Mouse (Mus musculus) hindbrain, embryonic 15.5 days (tissue): ENCODE data around the gene Npcd. TPM values are rescaled to one million over a fixed set of nuclear protein-coding genes. Genes with fewer than 3 reads are reported as not detected.

ENCODE experiments used
- ATAC-seq: fragments of 200-750 bp; cut with Nextera tagmentation; 2 replicates; pipeline ENCODE4 v1.8.0; 2017; ENCODE audit warnings: low read depth, moderate number of reproducible peaks, moderate TSS enrichment; ENCODE audit not compliant: low FRiP score
- H3K27ac ChIP-seq: fragments of 300-500 bp; sonication (generic); replicated peaks from 2 replicates; pipeline ENCODE4 v1.5.1; 2015; ENCODE audit warnings: mild to moderate bottlenecking, inconsistent platforms
- H3K27me3 ChIP-seq: fragments of 300-500 bp; sonication (generic); 2 replicates; pipeline ENCODE4 v1.6.1; 2015; ENCODE audit warnings: control low read depth, inconsistent platforms
- H3K36me3 ChIP-seq: fragments of 300-500 bp; sonication (generic); 2 replicates; pipeline ENCODE4 v1.6.1; 2015; ENCODE audit warnings: control low read depth, inconsistent platforms
- H3K4me1 ChIP-seq: fragments of 300-500 bp; sonication (generic); replicated peaks from 2 replicates; pipeline ENCODE4 v1.6.1; 2015; ENCODE audit warnings: control low read depth, inconsistent platforms
- H3K4me2 ChIP-seq: fragments of 300-500 bp; sonication (generic); 2 replicates; pipeline ENCODE4 v1.6.1; 2015; ENCODE audit warnings: moderate library complexity, mild to moderate bottlenecking, inconsistent platforms
- H3K4me3 ChIP-seq: fragments of 300-500 bp; sonication (generic); 2 replicates; pipeline ENCODE4 v1.5.1; 2015; ENCODE audit warnings: mild to moderate bottlenecking, inconsistent platforms
- H3K9ac ChIP-seq: fragments of 300-500 bp; sonication (generic); 2 replicates; pipeline ENCODE4 v1.6.1; 2015; ENCODE audit warnings: inconsistent platforms
- H3K9me3 ChIP-seq: fragments of 300-500 bp; sonication (generic); 2 replicates; pipeline ENCODE4 v1.6.1; 2016; ENCODE audit warnings: control low read depth, inconsistent platforms
- WGBS: fragments of 180-500 bp; shearing (Covaris S2); methylation state at CpG from one replicate; pipeline ENCODE4 v1.1.7; 2015; 5-methylcytosine and 5-hydroxymethylcytosine counted together
- polyA plus RNA-seq: library from polyadenylated mRNA; unstranded; fragments of >200 nt; fragmentation: Nextera tagmentation; extraction: Ambion mirVana; gene quantifications from 2 replicates; pipeline ENCODE4 v1.2.1, GENCODE M21; 2015

Npcd gene
- polyA plus RNA-seq, 1 experiment from 2014 or later = 0.44 TPM

DNA sequence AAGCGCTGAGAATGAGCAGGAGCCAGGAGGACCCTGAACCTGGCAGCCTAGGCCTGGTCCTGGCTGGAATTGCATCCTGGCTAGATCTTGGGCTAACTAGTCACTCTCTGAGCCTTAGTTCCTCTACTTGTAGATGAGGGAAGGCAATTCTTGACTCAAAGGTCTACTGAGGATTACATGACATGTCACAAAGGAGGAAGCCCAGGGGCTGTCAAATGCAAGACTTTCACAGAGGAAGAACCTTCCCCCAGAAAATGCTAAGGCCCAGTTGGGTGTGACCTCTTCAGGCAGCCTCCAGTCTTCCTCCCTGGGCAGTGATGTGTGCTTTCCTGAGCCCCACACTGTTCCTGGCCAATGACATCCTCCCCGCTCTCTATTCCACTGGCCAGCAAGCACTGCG is 76.9 kb downstream of the Npcd start:
- peaks cover 3% of the 10 kb centered on the region; the same call in 1 of the 2 replicates for H3K4me1 ChIP-seq
- no peaks in the 10 kb centered on the region for H3K9me3 ChIP-seq
- WGBS = 94% methylated on average over 3 of the region's 3 CpGs
- H3K4me2 ChIP-seq = no peak overlapping the region
- H3K4me3 ChIP-seq = no peak overlapping the region
- H3K9ac ChIP-seq = no peak overlapping the region
- no peak overlapping the region for H3K27ac ChIP-seq
- H3K27me3 ChIP-seq = no peaks in the 10 kb centered on the region
- H3K36me3 ChIP-seq = peaks cover 4% of the 10 kb centered on the region; the same call in 1 of the 2 replicates
- ATAC-seq = no peak

DNA sequence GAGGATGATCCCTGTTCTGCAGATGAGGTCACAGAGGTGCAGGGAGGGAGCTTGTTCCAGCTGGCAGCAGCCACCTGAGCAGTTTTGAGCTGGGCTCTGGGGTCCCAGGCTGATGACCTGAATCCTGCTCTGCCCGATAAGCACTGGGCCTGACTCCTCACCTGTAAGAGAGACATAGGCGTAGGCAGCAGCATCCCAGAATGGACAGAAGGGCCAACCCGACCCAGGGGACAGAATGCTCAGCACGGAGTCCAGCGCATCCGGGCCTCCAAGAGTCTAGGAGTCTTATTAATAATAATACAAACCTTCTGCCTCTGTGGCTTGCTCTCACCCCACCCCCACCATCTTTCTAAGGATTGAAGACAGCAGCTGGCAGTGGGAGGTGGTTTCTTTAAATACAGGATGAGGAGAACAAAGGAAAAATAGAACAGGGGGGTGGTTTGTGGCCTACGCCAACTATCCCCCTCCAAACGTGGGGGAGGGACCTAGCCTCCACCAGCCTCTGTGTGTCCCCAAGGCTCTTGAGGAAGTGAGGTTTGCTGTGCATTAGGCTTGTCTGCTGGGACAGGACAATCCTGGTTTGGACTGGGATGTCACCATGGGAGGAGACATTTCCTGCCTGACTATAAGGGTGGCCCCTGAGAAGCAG is 77.9 kb downstream of the Npcd start:
- Histone ChIP-seq H3K9me3 (no peaks in the 10 kb centered on the region), H3K27me3 (no peaks in the 10 kb centered on the region), H3K9ac (no peak overlapping the region), H3K4me2 (no peak overlapping the region), H3K4me1 (peaks cover 3% of the 10 kb centered on the region; the same call in 1 of the 2 replicates), H3K36me3 (no peaks in the 10 kb centered on the region), H3K27ac (no peak overlapping the region), H3K4me3 (no peak overlapping the region)
- ATAC-seq = no peak
- WGBS = 58% methylated on average over 8 of the region's 8 CpGs

GRCm38 (mm10) chr15:79755176-79755575 is 78.9 kb downstream of the Npcd start:
- no peaks in the 10 kb centered on the region for H3K9me3 ChIP-seq
- peaks cover 3% of the 10 kb centered on the region; the same call in 1 of the 2 replicates for H3K4me1 ChIP-seq
- no peaks in the 10 kb centered on the region for H3K27me3 ChIP-seq
- no peak overlapping the region for H3K9ac ChIP-seq
- H3K4me2 ChIP-seq = no peak overlapping the region
- no peak overlapping the region for H3K27ac ChIP-seq
- H3K4me3 ChIP-seq = no peak overlapping the region
- ATAC-seq = no peak
- no peaks in the 10 kb centered on the region for H3K36me3 ChIP-seq
- 91% methylated on average over 4 of the region's 4 CpGs for WGBS

- Histone ChIP-seq H3K9me3 (no peaks in the 10 kb centered on the region), H3K4me3 (no peak overlapping the region), H3K27ac (no peak overlapping the region), H3K4me2 (no peak overlapping the region), H3K9ac (no peak overlapping the region), H3K27me3 (no peaks in the 10 kb centered on the region), H3K4me1 (peaks cover 3% of the 10 kb centered on the region; the same call in 1 of the 2 replicates), H3K36me3 (no peaks in the 10 kb centered on the region)
- ATAC-seq = no peak
- 57% methylated on average over 4 of the region's 4 CpGs for WGBS
Observed at GRCm38 (mm10) chr15:79753873-79754272, 80.2 kb downstream of the Npcd start.

DNA sequence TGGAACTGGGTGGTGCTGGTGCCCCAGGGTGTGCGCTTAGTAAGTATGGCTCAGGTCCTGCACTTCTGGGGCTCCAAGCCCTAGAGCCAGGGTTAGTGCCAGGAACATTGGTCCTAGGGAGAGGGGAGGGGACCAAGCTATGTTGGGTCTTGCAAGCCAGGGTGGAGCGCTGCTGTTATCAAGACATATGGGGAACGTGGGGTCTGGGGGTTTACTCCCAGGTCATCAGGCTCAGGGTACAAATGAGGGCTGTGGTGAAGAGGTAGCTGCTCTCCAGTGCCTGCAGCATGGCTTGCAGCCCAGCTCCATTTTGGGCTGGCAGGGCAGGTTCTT is 80.7 kb downstream of the Npcd start:
- Histone ChIP-seq H3K4me2 (no peak overlapping the region), H3K4me1 (peaks cover 3% of the 10 kb centered on the region; the same call in 1 of the 2 replicates), H3K27ac (no peak overlapping the region), H3K4me3 (no peak overlapping the region), H3K27me3 (no peaks in the 10 kb centered on the region), H3K9ac (no peak overlapping the region), H3K9me3 (no peaks in the 10 kb centered on the region), H3K36me3 (no peaks in the 10 kb centered on the region)
- WGBS = 90% methylated on average over 3 of the region's 3 CpGs
- ATAC-seq = peak; percentile 44; the same call in 1 of the 2 replicates

- no peak overlapping the region for H3K4me2 ChIP-seq
- no peaks in the 10 kb centered on the region for H3K36me3 ChIP-seq
- peak; percentile 59; the same call in 1 of the 2 replicates for ATAC-seq
- no peak overlapping the region for H3K9ac ChIP-seq
- H3K4me3 ChIP-seq = no peak overlapping the region
- H3K4me1 ChIP-seq = peaks cover 3% of the 10 kb centered on the region; the same call in 1 of the 2 replicates
- 27% methylated on average over 11 of the region's 11 CpGs for WGBS
- no peaks in the 10 kb centered on the region for H3K9me3 ChIP-seq
- no peak overlapping the region for H3K27ac ChIP-seq
- no peaks in the 10 kb centered on the region for H3K27me3 ChIP-seq
Observed at GRCm38 (mm10) chr15:79752742-79753419, 81.2 kb downstream of the Npcd start.

- Histone ChIP-seq H3K27me3 (no peaks in the 10 kb centered on the region), H3K9me3 (no peaks in the 10 kb centered on the region), H3K27ac (no peak overlapping the region), H3K4me2 (no peak overlapping the region), H3K4me1 (peaks cover 3% of the 10 kb centered on the region; the same call in 1 of the 2 replicates), H3K36me3 (no peaks in the 10 kb centered on the region), H3K9ac (no peak overlapping the region), H3K4me3 (no peak overlapping the region)
- WGBS = 83% methylated on average over 17 of the region's 17 CpGs
- ATAC-seq = no peak
Observed at GRCm38 (mm10) chr15:79751772-79752171, 82.3 kb downstream of the Npcd start.

GRCm38 (mm10) chr15:79750266-79750665 is 83.8 kb downstream of the Npcd start:
- Histone ChIP-seq H3K4me1 (peaks cover 3% of the 10 kb centered on the region; the same call in 1 of the 2 replicates), H3K36me3 (no peaks in the 10 kb centered on the region), H3K9ac (no peak overlapping the region), H3K27ac (no peak overlapping the region), H3K4me3 (no peak overlapping the region), H3K9me3 (no peaks in the 10 kb centered on the region), H3K27me3 (no peaks in the 10 kb centered on the region), H3K4me2 (no peak overlapping the region)
- 90% methylated on average over 8 of the region's 8 CpGs for WGBS
- ATAC-seq = no peak

DNA sequence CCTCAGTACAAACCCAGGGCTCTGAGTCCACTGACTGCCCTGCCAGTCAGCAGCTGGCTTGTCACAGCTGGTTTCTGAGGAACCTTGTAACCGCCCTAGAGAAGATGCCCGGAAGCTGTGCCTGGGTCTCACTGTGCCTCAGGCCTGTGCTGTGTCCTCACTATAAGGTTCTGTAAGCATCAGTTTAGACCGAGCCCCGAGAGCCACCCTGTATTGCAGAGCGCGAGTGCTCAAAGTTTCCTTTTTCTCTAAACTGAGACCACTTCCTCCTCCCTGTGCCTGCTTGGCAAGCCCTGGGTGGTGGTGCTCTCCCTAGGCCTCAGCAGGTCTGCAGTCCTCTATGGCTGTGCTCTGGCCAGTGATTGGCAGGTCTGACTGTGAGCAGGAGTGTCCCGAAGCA is 84.9 kb downstream of the Npcd start:
- H3K27me3 ChIP-seq = no peaks in the 10 kb centered on the region
- ATAC-seq = no peak
- H3K4me3 ChIP-seq = no peak overlapping the region
- no peaks in the 10 kb centered on the region for H3K36me3 ChIP-seq
- no peak overlapping the region for H3K9ac ChIP-seq
- H3K27ac ChIP-seq = no peak overlapping the region
- 92% methylated on average over 7 of the region's 7 CpGs for WGBS
- no peak overlapping the region for H3K4me2 ChIP-seq
- H3K4me1 ChIP-seq = peaks cover 3% of the 10 kb centered on the region; the same call in 1 of the 2 replicates
- H3K9me3 ChIP-seq = no peaks in the 10 kb centered on the region

DNA sequence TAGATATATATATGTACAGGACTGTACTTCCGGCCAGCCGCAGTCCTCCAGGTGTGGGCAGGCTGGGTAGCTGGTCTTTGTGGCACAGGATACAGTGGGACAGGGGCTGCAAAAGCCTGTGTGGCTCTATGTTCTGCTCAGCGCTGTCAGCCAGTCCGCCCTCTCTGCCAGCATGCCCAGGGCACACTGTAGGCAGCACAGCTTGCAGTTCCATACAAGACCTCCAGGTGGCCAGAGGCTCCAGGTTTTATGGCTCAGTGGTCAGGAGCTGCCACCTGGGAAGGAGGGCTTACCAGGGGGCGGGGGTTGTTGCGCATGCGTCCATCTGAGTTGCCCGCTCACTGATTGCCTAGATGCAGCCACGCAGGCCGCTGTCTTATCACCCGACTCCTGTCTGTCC is 86.0 kb downstream of the Npcd start:
- Histone ChIP-seq H3K9ac (no peak overlapping the region), H3K9me3 (no peaks in the 10 kb centered on the region), H3K36me3 (no peaks in the 10 kb centered on the region), H3K4me3 (no peak overlapping the region), H3K4me1 (peaks cover 3% of the 10 kb centered on the region), H3K4me2 (no peak overlapping the region), H3K27ac (no peak overlapping the region), H3K27me3 (no peaks in the 10 kb centered on the region)
- WGBS = 53% methylated on average over 11 of the region's 11 CpGs
- ATAC-seq = peak; percentile 57; the same call in 1 of the 2 replicates

DNA sequence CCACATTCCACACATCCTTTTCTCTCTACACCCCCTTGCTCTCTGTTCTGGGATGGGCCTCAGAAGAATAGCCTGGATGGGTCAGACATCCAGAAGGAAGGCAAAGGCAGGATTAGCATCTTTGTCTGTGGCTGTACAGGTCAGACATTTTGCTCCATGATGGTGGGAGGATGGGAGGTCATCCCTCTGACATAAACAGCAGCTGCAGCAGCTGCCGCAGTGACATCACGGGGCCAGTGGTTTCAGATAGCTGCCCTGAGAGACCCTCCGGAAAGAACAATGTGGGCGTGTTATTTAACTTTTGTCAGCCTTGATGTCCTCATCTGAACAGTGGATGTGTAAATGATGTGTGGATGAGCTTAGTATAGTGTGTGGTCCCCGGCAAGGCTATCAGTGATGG is 88.2 kb downstream of the Npcd start:
- Histone ChIP-seq H3K9me3 (no peaks in the 10 kb centered on the region), H3K4me1 (peaks cover 12% of the 10 kb centered on the region)
- WGBS = 87% methylated on average over 5 of the region's 5 CpGs

GRCm38 (mm10) chr15:79745312-79745711 is 88.7 kb downstream of the Npcd start:
- H3K9ac ChIP-seq = no peak overlapping the region
- H3K27ac ChIP-seq = no peak overlapping the region
- H3K4me1 ChIP-seq = peaks cover 18% of the 10 kb centered on the region
- no peaks in the 10 kb centered on the region for H3K9me3 ChIP-seq
- no peak overlapping the region for H3K4me3 ChIP-seq
- 81% methylated on average over 10 of the region's 10 CpGs for WGBS
- no peak for ATAC-seq
- H3K4me2 ChIP-seq = no peak overlapping the region
- H3K27me3 ChIP-seq = no peaks in the 10 kb centered on the region
- H3K36me3 ChIP-seq = no peaks in the 10 kb centered on the region

More for the DNA sequence above, 88.2 kb downstream of the Npcd start:
- Histone ChIP-seq H3K36me3 (no peaks in the 10 kb centered on the region), H3K9ac (no peak overlapping the region), H3K27me3 (no peaks in the 10 kb centered on the region), H3K4me2 (no peak overlapping the region), H3K27ac (no peak overlapping the region), H3K4me3 (no peak overlapping the region)
- no peak for ATAC-seq
